Mouse (Mus musculus): ENCODE data around the gene Dnm3.

DNA sequence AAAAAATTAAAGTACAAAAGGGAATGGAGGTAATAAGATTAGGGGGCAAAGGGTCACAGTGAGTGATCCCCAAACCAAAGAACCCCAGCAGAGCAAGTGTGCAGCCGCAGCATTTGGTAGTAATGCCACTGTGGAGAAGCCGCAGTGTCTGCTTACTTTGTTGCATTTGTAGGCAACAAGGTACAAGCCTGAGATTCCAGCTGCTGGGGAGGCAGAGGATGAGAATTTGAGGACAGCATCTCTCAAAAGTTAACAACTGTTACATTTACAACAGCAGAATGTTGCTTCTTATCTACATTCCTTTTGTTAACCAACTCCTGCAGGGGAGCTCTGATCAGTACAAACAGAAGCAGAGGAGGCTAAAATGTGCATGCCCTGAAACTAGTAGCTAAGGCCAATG is 267.3 kb downstream of the Dnm3 start:
- no peak for TF ChIP-seq CTCF (IDR thresholded peaks at IDR 0.05; ENCODE audit: control insufficient read depth, insufficient read depth, insufficient read length)
- TF ChIP-seq MAX (IDR thresholded peaks at IDR 0.05), result no peak
- TF ChIP-seq FOSL1 (IDR thresholded peaks at IDR 0.05; ENCODE audit: insufficient read depth, low read length, poor library complexity, severe bottlenecking), result no peak
- TF ChIP-seq MYOG (IDR thresholded peaks at IDR 0.05; ENCODE audit: control insufficient read depth, extremely low read depth, insufficient read length), result no peak
- no peak for TF ChIP-seq CEBPB (IDR thresholded peaks at IDR 0.05; ENCODE audit: low read depth)
- TF ChIP-seq USF1 (IDR thresholded peaks at IDR 0.05; ENCODE audit: low read depth), result no peak

Measured in C2C12 (cell line).